24 mouse cellular contexts compared by ENCODE assay signal in the genomic region with DNA sequence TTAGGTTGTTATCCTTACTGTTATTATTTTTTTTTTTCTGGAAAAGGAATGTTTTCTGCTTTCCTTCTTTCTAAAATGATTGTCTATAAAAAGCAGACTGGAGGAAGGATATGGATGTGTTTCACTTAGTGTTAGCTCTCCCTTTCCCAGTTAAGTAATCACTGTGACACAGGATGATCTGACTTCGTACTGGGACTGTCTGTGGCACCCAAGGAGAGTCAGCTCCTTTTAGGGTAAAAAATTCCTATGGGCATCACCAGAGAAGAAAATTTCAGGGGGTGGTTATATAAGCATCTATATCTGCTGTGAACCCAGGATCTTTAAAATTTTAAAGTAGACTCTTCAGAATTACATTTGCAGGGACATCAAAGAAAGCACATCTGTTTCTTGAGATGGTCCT.
"Had no signal": no experiment of that assay in that cellular context is flagged by ENCODE, and none has a peak within 500 bp of the region (broad histone marks: within the 10 kb centered on the region; RNA-seq: fewer than 3 reads in every experiment).

No protein-coding gene starts in this region.

- H3K36me3 ChIP-seq: heart, embryonic 13.5 days; heart, embryonic 15.5 days; hindbrain, embryonic 13.5 days; hindbrain, embryonic 15.5 days; limb, embryonic 10.5 days; limb, embryonic 12.5 days; liver, embryonic 13.5 days had no signal

- H3K9me3 ChIP-seq: heart, embryonic 13.5 days; heart, embryonic 15.5 days; hindbrain, embryonic 13.5 days; hindbrain, embryonic 15.5 days; limb, embryonic 10.5 days; limb, embryonic 12.5 days; liver, embryonic 13.5 days had no signal

- H3K4me2 ChIP-seq: heart, embryonic 11.5 days; heart, embryonic 13.5 days; heart, embryonic 15.5 days; hindbrain, embryonic 13.5 days; hindbrain, embryonic 15.5 days; limb, embryonic 12.5 days; liver, embryonic 11.5 days; liver, embryonic 13.5 days had no signal

- H3K27me3 ChIP-seq: heart, embryonic 13.5 days; heart, embryonic 15.5 days; hindbrain, embryonic 13.5 days; hindbrain, embryonic 15.5 days; limb, embryonic 12.5 days; liver, embryonic 13.5 days had no signal

- H3K9ac ChIP-seq: heart, embryonic 13.5 days; heart, embryonic 15.5 days; hindbrain, embryonic 13.5 days; hindbrain, embryonic 15.5 days; limb, embryonic 12.5 days; liver, embryonic 13.5 days had no signal

- H3K4me1 ChIP-seq: heart, embryonic 13.5 days; heart, embryonic 15.5 days; hindbrain, embryonic 13.5 days; hindbrain, embryonic 15.5 days; limb, embryonic 10.5 days; limb, embryonic 12.5 days; liver, embryonic 13.5 days had no signal

- DNase-seq: gastrocnemius, postnatal 14 days; gastrocnemius, postnatal 36 days; heart, adult 11 months; heart, adult 2 months; heart, postnatal 14 days; heart, postnatal 36 days; kidney, adult 18-20 months; kidney, adult 8-10 months; kidney, postnatal 10 days; kidney, postnatal 25 days; kidney, postnatal 4 days; layer of hippocampus, adult 9-11 months; liver; liver, embryonic 13.5 days had no signal

- H3K27ac ChIP-seq: heart, adult 2 months; heart, embryonic 13.5 days; heart, embryonic 15.5 days; hindbrain, embryonic 13.5 days; hindbrain, embryonic 15.5 days; hindbrain, postnatal 0 days; limb, embryonic 10.5 days; limb, embryonic 12.5 days; liver, embryonic 13.5 days had no signal

- H3K4me3 ChIP-seq: heart, adult 2 months; heart, embryonic 13.5 days; heart, embryonic 15.5 days; hindbrain, embryonic 13.5 days; hindbrain, embryonic 15.5 days; limb, embryonic 10.5 days; limb, embryonic 12.5 days; liver, embryonic 13.5 days had no signal

- ATAC-seq: hindbrain, postnatal 0 days; intestine, embryonic 16.5 days had no signal
